10 mouse cellular contexts compared by ENCODE assay signal in genomic region chr9:22584221-22584620, GRCm38 (mm10).
"Had no signal": no experiment of that assay in that cellular context is flagged by ENCODE, and none has a peak within 500 bp of the region (broad histone marks: within the 10 kb centered on the region; RNA-seq: fewer than 3 reads in every experiment).

No protein-coding gene starts in this region.

- H3K9ac ChIP-seq: limb, embryonic 15.5 days; liver, embryonic 12.5 days; midbrain, embryonic 13.5 days; stomach, embryonic 15.5 days had no signal

- H3K9me3 ChIP-seq: limb, embryonic 15.5 days; liver, embryonic 12.5 days; stomach, embryonic 15.5 days had no signal

- H3K36me3 ChIP-seq: limb, embryonic 15.5 days; liver, embryonic 12.5 days; midbrain, embryonic 13.5 days; stomach, embryonic 15.5 days had no signal

- H3K27ac ChIP-seq: limb, embryonic 15.5 days; liver, embryonic 12.5 days; midbrain, embryonic 13.5 days; stomach, embryonic 15.5 days had no signal

- ATAC-seq: liver, embryonic 12.5 days; midbrain, embryonic 13.5 days had no signal

- H3K4me3 ChIP-seq: limb, embryonic 15.5 days; liver, embryonic 12.5 days; midbrain, embryonic 13.5 days; stomach, embryonic 15.5 days had no signal

- H3K4me2 ChIP-seq: limb, embryonic 15.5 days; liver, embryonic 12.5 days; midbrain, embryonic 13.5 days; stomach, embryonic 15.5 days had no signal

- H3K27me3 ChIP-seq: limb, embryonic 15.5 days; liver, embryonic 12.5 days; midbrain, embryonic 13.5 days; stomach, embryonic 15.5 days had no signal

- H3K4me1 ChIP-seq: liver, embryonic 12.5 days; midbrain, embryonic 13.5 days; stomach, embryonic 15.5 days had no signal

- DNase-seq: kidney, postnatal 25 days; layer of hippocampus, adult 9-11 months; layer of hippocampus, postnatal 36 days; right cerebral cortex, postnatal 14 days; thymus, adult 2 months; thymus, postnatal 25 days had no signal
